Mouse (Mus musculus): ENCODE data around the gene Heg1. TPM values are rescaled to one million over a fixed set of nuclear protein-coding genes. Genes with fewer than 3 reads are reported as not detected.

Heg1 gene
- total and polyA plus RNA-seq, 3 experiments: 40.8 to 77.1 (median 67.2) TPM

- Histone ChIP-seq H3K4me3 (replicated peaks in 1 of 3; ENCODE audit: low read depth in 2 of 3, low read length in 2 of 3, poor library complexity in 1 of 3) (peak overlapping the region; percentile 74 to 96 (median 83)), H3K4me2 (ENCODE audit: insufficient read depth, low read depth, poor library complexity, severe bottlenecking) (peak overlapping the region; percentile 72), H3K36me3 (replicated peaks in 1 of 2; ENCODE audit: control insufficient read depth in 1 of 2, insufficient read depth in 1 of 2, low read length in 1 of 2) (peaks cover 28 to 55% of the 10 kb centered on the region in 2 experiments), H3K27ac (ENCODE audit: insufficient read depth, low read depth) (peak overlapping the region; percentile 17; the same call in 1 of the 2 replicates), H3K27me3 (replicated peaks) (no peaks in the 10 kb centered on the region), H3K79me2 (replicated peaks; ENCODE audit: control insufficient read depth, extremely low read depth, insufficient read depth, poor library complexity, severe bottlenecking) (peaks cover 82% of the 10 kb centered on the region), H3K4me1 (ENCODE audit: control insufficient read depth in 1 of 2, insufficient read depth in 2 of 2) (peaks cover 36 to 64% of the 10 kb centered on the region in 2 experiments), H3K9me3 (replicated peaks; ENCODE audit: low read length) (no peaks in the 10 kb centered on the region), H3K9ac (ENCODE audit: insufficient read depth, low read depth) (peak overlapping the region; percentile 96)
- TF ChIP-seq PAX5 (IDR thresholded peaks at IDR 0.05; ENCODE audit: low read length): no peak
- TF ChIP-seq BHLHE40 (IDR thresholded peaks at IDR 0.05; ENCODE audit: low read depth, low read length): peak; percentile 31; the same call in 1 of the 2 replicates
- peak; percentile 42; the same call in 1 of the 2 replicates for TF ChIP-seq ETS1 (conservative IDR thresholded peaks at IDR 0.05; ENCODE audit: low read depth, low read length)
- 0 out of 2 replicates have a peak, but pooled peaks have one; percentile 21 for TF ChIP-seq TCF12 (IDR thresholded peaks at IDR 0.05; ENCODE audit: low read depth, low read length)
- no peak for TF ChIP-seq HCFC1 (IDR thresholded peaks at IDR 0.05; ENCODE audit: low read depth, low read length)
- no peak; the same call in 1 of the 2 replicates for TF ChIP-seq EP300 (IDR thresholded peaks at IDR 0.05; ENCODE audit: low read length)
- DNase-seq (ENCODE audit: extremely low read depth): no peak
- in situ Hi-C loops (cut with MboI; ENCODE audit: low pct_ligation_motif_present, low pct_unique_long_range_greater_than_20kb, low sequenced_read_pairs): no loop called here
- dilution Hi-C loops (cut with MboI; ENCODE audit: extremely low pct_ligation_motif_present, extremely low pct_unique_long_range_greater_than_20kb, low sequenced_read_pairs): no loop called here
Observed at GRCm38 (mm10) chr16:33687724-33688123, 3.6 kb downstream of the Heg1 start.

- no peaks in the 10 kb centered on the region for H3K27me3 ChIP-seq (replicated peaks)
- DNase-seq (ENCODE audit: extremely low read depth): peak; percentile 74
- H3K4me1 ChIP-seq (ENCODE audit: control insufficient read depth in 1 of 2, insufficient read depth in 2 of 2): peaks cover 57 to 86% of the 10 kb centered on the region in 2 experiments
- peak overlapping the region in 1 of 3 experiments; percentile 1 for H3K4me3 ChIP-seq (replicated peaks in 1 of 3; ENCODE audit: low read depth in 2 of 3, low read length in 2 of 3, poor library complexity in 1 of 3)
- peaks cover 52 to 87% of the 10 kb centered on the region in 2 experiments for H3K36me3 ChIP-seq (replicated peaks in 1 of 2; ENCODE audit: control insufficient read depth in 1 of 2, insufficient read depth in 1 of 2, low read length in 1 of 2)
- H3K9me3 ChIP-seq (replicated peaks; ENCODE audit: low read length): no peaks in the 10 kb centered on the region
- dilution Hi-C loops (cut with MboI; ENCODE audit: extremely low pct_ligation_motif_present, extremely low pct_unique_long_range_greater_than_20kb, low sequenced_read_pairs) (no loop called here), in situ Hi-C loops (cut with MboI; ENCODE audit: low pct_ligation_motif_present, low pct_unique_long_range_greater_than_20kb, low sequenced_read_pairs) (loop anchor here (5.0 kb wide), 1 partner anchor 129 kb away; no protein-coding TSS in a partner anchor)
- H3K4me2 ChIP-seq (ENCODE audit: insufficient read depth, low read depth, poor library complexity, severe bottlenecking): peak overlapping the region; percentile 33
- H3K79me2 ChIP-seq (replicated peaks; ENCODE audit: control insufficient read depth, extremely low read depth, insufficient read depth, poor library complexity, severe bottlenecking): peaks cover 99% of the 10 kb centered on the region
- H3K27ac ChIP-seq (ENCODE audit: insufficient read depth, low read depth): peak overlapping the region; percentile 46
- TF ChIP-seq CHD1 (IDR thresholded peaks at IDR 0.05; ENCODE audit: low read depth, low read length) (peak; percentile 40; the same call in 1 of the 2 replicates), ZC3H11A (IDR thresholded peaks at IDR 0.05; ENCODE audit: low read depth, low read length) (no peak), TCF12 (IDR thresholded peaks at IDR 0.05; ENCODE audit: low read depth, low read length) (0 out of 2 replicates have a peak, but pooled peaks have one; percentile 3), JUND (conservative IDR thresholded peaks at IDR 0.05; ENCODE audit: low read depth, low read length) (0 out of 2 replicates have a peak, but pooled peaks have one; percentile 14), ETS1 (conservative IDR thresholded peaks at IDR 0.05; ENCODE audit: low read depth, low read length) (peak; percentile 52; the same call in 1 of the 2 replicates), EP300 (IDR thresholded peaks at IDR 0.05; ENCODE audit: low read length) (peak; percentile 70), RCOR1 (conservative IDR thresholded peaks at IDR 0.05; ENCODE audit: low read depth, low read length) (no peak; the same call in 1 of the 2 replicates), MXI1 (IDR thresholded peaks at IDR 0.05; ENCODE audit: low read depth, low read length) (peak; percentile 32), MEF2A (IDR thresholded peaks at IDR 0.05; ENCODE audit: borderline replicate concordance, low read depth, low read length) (peak; percentile 19; the same call in 1 of the 2 replicates), USF2 (conservative IDR thresholded peaks at IDR 0.05; ENCODE audit: low read depth, low read length) (no peak), ELF1 (IDR thresholded peaks at IDR 0.05; ENCODE audit: low read depth, low read length) (peak; percentile 49; the same call in 1 of the 2 replicates), SIN3A (IDR thresholded peaks at IDR 0.05; ENCODE audit: low read length) (peak; percentile 69; the same call in 1 of the 2 replicates), E2F4 (IDR thresholded peaks at IDR 0.05; ENCODE audit: insufficient replicate concordance, low read depth, low read length) (no peak), USF1 (IDR thresholded peaks at IDR 0.05; ENCODE audit: low read depth, low read length) (no peak), IRF4 (IDR thresholded peaks at IDR 0.05; ENCODE audit: low read depth, low read length) (peak; percentile 58), SMC3 (IDR thresholded peaks at IDR 0.05; ENCODE audit: low read depth, low read length) (no peak), ZKSCAN1 (IDR thresholded peaks at IDR 0.05; ENCODE audit: borderline replicate concordance, low read depth, low read length) (no peak), RAD21 (IDR thresholded peaks at IDR 0.05; ENCODE audit: low read depth, low read length) (no peak; the same call in 1 of the 2 replicates), MAFK (IDR thresholded peaks at IDR 0.05; ENCODE audit: insufficient replicate concordance, low read length) (peak; percentile 55; the same call in 1 of the 2 replicates), CHD2 (IDR thresholded peaks at IDR 0.05; ENCODE audit: low read length) (0 out of 2 replicates have a peak, but pooled peaks have one; percentile 36), BHLHE40 (IDR thresholded peaks at IDR 0.05; ENCODE audit: low read depth, low read length) (peak; percentile 46; the same call in 1 of the 2 replicates)
- peak overlapping the region; percentile 12; the same call in 1 of the 2 replicates for H3K9ac ChIP-seq (ENCODE audit: insufficient read depth, low read depth)
Observed at GRCm38 (mm10) chr16:33690975-33691747, 7.0 kb downstream of the Heg1 start.

All from CH12.LX (cell line).